Mouse (Mus musculus): Measurements from ENCODE around the gene Hcn2. TPM values are rescaled to one million over a fixed set of nuclear protein-coding genes. Genes with fewer than 3 reads are reported as not detected.
A peak's percentile ranks its signal among the peaks of the same experiment; 100 is the strongest.

The Hcn2 gene
- polyA plus RNA-seq, 1 experiment = not detected

- Histone ChIP-seq H3K27ac (ENCODE audit: control insufficient read depth, insufficient read depth, low read depth, low read length, poor library complexity) (no peak overlapping the region), H3K4me3 (replicated peaks; ENCODE audit: control insufficient read depth, low read depth, low read length) (no peak overlapping the region), H3K4me1 (ENCODE audit: control insufficient read depth, insufficient read depth, low read length) (peaks cover 5% of the 10 kb centered on the region)
- TF ChIP-seq CTCF (IDR thresholded peaks at IDR 0.05; ENCODE audit: control insufficient read depth, insufficient read depth, low read length) (no peak), POLR2A (IDR thresholded peaks at IDR 0.05; ENCODE audit: borderline replicate concordance, control insufficient read depth, low read depth, low read length) (no peak)
- WGBS = 84% methylated on average over 3 of the region's 3 CpGs
These were observed 43.4 kb upstream of the Hcn2 start for GRCm38 (mm10) chr10:79673054-79673453.

- no peak for TF ChIP-seq CTCF (IDR thresholded peaks at IDR 0.05; ENCODE audit: control insufficient read depth, insufficient read depth, low read length)
- no peak for TF ChIP-seq POLR2A (IDR thresholded peaks at IDR 0.05; ENCODE audit: borderline replicate concordance, control insufficient read depth, low read depth, low read length)
- 92% methylated on average over 44 of the region's 44 CpGs for WGBS
- H3K4me1 ChIP-seq (ENCODE audit: control insufficient read depth, insufficient read depth, low read length) = peaks cover 1% of the 10 kb centered on the region; the same call in 1 of the 2 replicates
These were observed 40.9 kb upstream of the Hcn2 start for GRCm38 (mm10) chr10:79675346-79676035.

GRCm38 (mm10) chr10:79680606-79681495 is 35.6 kb upstream of the Hcn2 start:
- Histone ChIP-seq H3K4me3 (replicated peaks; ENCODE audit: control insufficient read depth, low read depth, low read length) (peak overlapping the region; percentile 64), H3K27ac (ENCODE audit: control insufficient read depth, insufficient read depth, low read depth, low read length, poor library complexity) (peak overlapping the region; percentile 98), H3K4me1 (ENCODE audit: control insufficient read depth, insufficient read depth, low read length) (peaks cover 12% of the 10 kb centered on the region)
- WGBS = 36% methylated on average over 11 of the region's 11 CpGs
- TF ChIP-seq CTCF (IDR thresholded peaks at IDR 0.05; ENCODE audit: control insufficient read depth, insufficient read depth, low read length) (no peak), POLR2A (IDR thresholded peaks at IDR 0.05; ENCODE audit: borderline replicate concordance, control insufficient read depth, low read depth, low read length) (no peak)

More at GRCm38 (mm10) chr10:79675346-79676035, 40.9 kb upstream of the Hcn2 start:
- Histone ChIP-seq H3K27ac (ENCODE audit: control insufficient read depth, insufficient read depth, low read depth, low read length, poor library complexity) (no peak overlapping the region), H3K4me3 (replicated peaks; ENCODE audit: control insufficient read depth, low read depth, low read length) (no peak overlapping the region)

- WGBS = under 1% methylated on average over 84 of the region's 84 CpGs
These were observed 34.7 kb upstream of the Hcn2 start, which contains the start of gene Cdc34 for GRCm38 (mm10) chr10:79681591-79682245. Gene Cdc34, plus strand, starts transcription at chr10:79682195.

GRCm38 (mm10) chr10:79682551-79682915 is 33.9 kb upstream of the Hcn2 start:
- peak overlapping the region; percentile 98 for H3K27ac ChIP-seq (ENCODE audit: control insufficient read depth, insufficient read depth, low read depth, low read length, poor library complexity)
- 0% methylated on average over 10 of the region's 10 CpGs for WGBS
- TF ChIP-seq CTCF (IDR thresholded peaks at IDR 0.05; ENCODE audit: control insufficient read depth, insufficient read depth, low read length) (no peak), POLR2A (IDR thresholded peaks at IDR 0.05; ENCODE audit: borderline replicate concordance, control insufficient read depth, low read depth, low read length) (no peak)
- H3K4me1 ChIP-seq (ENCODE audit: control insufficient read depth, insufficient read depth, low read length) = peaks cover 12% of the 10 kb centered on the region
- peak overlapping the region; percentile 85 for H3K4me3 ChIP-seq (replicated peaks; ENCODE audit: control insufficient read depth, low read depth, low read length)

More at GRCm38 (mm10) chr10:79681591-79682245, 34.7 kb upstream of the Hcn2 start, which contains the start of gene Cdc34:
- TF ChIP-seq CTCF (IDR thresholded peaks at IDR 0.05; ENCODE audit: control insufficient read depth, insufficient read depth, low read length) = no peak; the same call in 1 of the 2 replicates
- peak; percentile 81; the same call in 1 of the 2 replicates for TF ChIP-seq POLR2A (IDR thresholded peaks at IDR 0.05; ENCODE audit: borderline replicate concordance, control insufficient read depth, low read depth, low read length)
- peaks cover 12% of the 10 kb centered on the region for H3K4me1 ChIP-seq (ENCODE audit: control insufficient read depth, insufficient read depth, low read length)
- peak within 1 kb of the TSS; percentile 85 for H3K4me3 ChIP-seq (replicated peaks; ENCODE audit: control insufficient read depth, low read depth, low read length)
- H3K27ac ChIP-seq (ENCODE audit: control insufficient read depth, insufficient read depth, low read depth, low read length, poor library complexity) = peak within 1 kb of the TSS; percentile 98

GRCm38 (mm10) chr10:79682916-79683582 is 33.4 kb upstream of the Hcn2 start:
- 1% methylated on average over 10 of the region's 10 CpGs for WGBS
- Histone ChIP-seq H3K4me1 (ENCODE audit: control insufficient read depth, insufficient read depth, low read length) (peaks cover 12% of the 10 kb centered on the region), H3K4me3 (replicated peaks; ENCODE audit: control insufficient read depth, low read depth, low read length) (peak overlapping the region; percentile 85), H3K27ac (ENCODE audit: control insufficient read depth, insufficient read depth, low read depth, low read length, poor library complexity) (0 out of 2 replicates have a peak overlapping the region, but pooled peaks have one; percentile 13)
- TF ChIP-seq POLR2A (IDR thresholded peaks at IDR 0.05; ENCODE audit: borderline replicate concordance, control insufficient read depth, low read depth, low read length) (no peak), CTCF (IDR thresholded peaks at IDR 0.05; ENCODE audit: control insufficient read depth, insufficient read depth, low read length) (peak; percentile 26; the same call in 1 of the 2 replicates)

All from bone marrow, adult 2 months (tissue).